Comparison of ENCODE assay signal across 8 mouse cellular contexts in genomic region chr17:74431481-74431880, GRCm38 (mm10). TPM values are rescaled to one million over a fixed set of nuclear protein-coding genes. Genes with fewer than 3 reads are reported as not detected.
DNase-seq lines count a peak whose midpoint lies in the region; ATAC-seq and TF ChIP-seq lines count a peak whose summit lies in the region.

No protein-coding gene starts in this region.

- no peaks in the 10 kb centered on the region for H3K27me3 ChIP-seq in intestine, embryonic 16.5 days (replicated peaks; ENCODE audit: control insufficient read depth, insufficient read depth, low read length)
- H3K27me3 ChIP-seq in intestine, embryonic 15.5 days (replicated peaks), result no peaks in the 10 kb centered on the region
- no peaks in the 10 kb centered on the region for H3K27me3 ChIP-seq in E14TG2a.4 (ENCODE audit: insufficient read depth, low read length)
- H3K27me3 ChIP-seq in liver, embryonic 12.5 days (replicated peaks), result no peaks in the 10 kb centered on the region

- TF ChIP-seq CTCF in E14TG2a.4 (conservative IDR thresholded peaks at IDR 0.05; ENCODE audit: low read length), result peak; percentile 14

- H3K9ac ChIP-seq in intestine, embryonic 16.5 days (ENCODE audit: low read depth, low read length), result no peak overlapping the region
- no peak overlapping the region for H3K9ac ChIP-seq in intestine, embryonic 15.5 days
- H3K9ac ChIP-seq in liver, embryonic 12.5 days, result no peak overlapping the region

- WGBS in intestine, embryonic 16.5 days, result 73% methylated on average over 13 of the region's 13 CpGs
- WGBS in intestine, embryonic 15.5 days, result 59% methylated on average over 13 of the region's 13 CpGs
- WGBS in liver, embryonic 12.5 days (ENCODE audit: insufficient replicate concordance), result 68% methylated on average over 13 of the region's 13 CpGs

- H3K4me1 ChIP-seq in intestine, embryonic 16.5 days (ENCODE audit: control insufficient read depth, insufficient read depth, low read length), result no peaks in the 10 kb centered on the region
- H3K4me1 ChIP-seq in intestine, embryonic 15.5 days (replicated peaks), result no peaks in the 10 kb centered on the region
- peaks cover 48% of the 10 kb centered on the region for H3K4me1 ChIP-seq in E14TG2a.4 (replicated peaks; ENCODE audit: low read depth, low read length)
- no peaks in the 10 kb centered on the region for H3K4me1 ChIP-seq in brown adipose tissue, adult 24 weeks (ENCODE audit: control insufficient read depth, insufficient read depth, insufficient read length, low read length)
- 0 out of 2 replicates have a peak, but pooled peaks cover 11% of the 10 kb centered on the region for H3K4me1 ChIP-seq in liver, embryonic 12.5 days

- H3K27ac ChIP-seq in intestine, embryonic 16.5 days (ENCODE audit: low read length), result no peak overlapping the region
- H3K27ac ChIP-seq in intestine, embryonic 15.5 days, result no peak overlapping the region
- H3K27ac ChIP-seq in brown adipose tissue, adult 24 weeks (replicated peaks; ENCODE audit: low read depth, low read length), result peak overlapping the region; percentile 48; the same call in 1 of the 2 replicates
- H3K27ac ChIP-seq in liver, embryonic 12.5 days, result no peak overlapping the region

- no peak overlapping the region for H3K4me2 ChIP-seq in intestine, embryonic 16.5 days (ENCODE audit: low read depth, low read length)
- H3K4me2 ChIP-seq in intestine, embryonic 15.5 days (replicated peaks), result no peak overlapping the region
- no peak overlapping the region for H3K4me2 ChIP-seq in liver, embryonic 12.5 days

- no peaks in the 10 kb centered on the region for H3K9me3 ChIP-seq in intestine, embryonic 16.5 days (ENCODE audit: control insufficient read depth, low read length)
- H3K9me3 ChIP-seq in intestine, embryonic 15.5 days, result no peaks in the 10 kb centered on the region
- no peaks in the 10 kb centered on the region for H3K9me3 ChIP-seq in E14TG2a.4 (ENCODE audit: low read length)
- H3K9me3 ChIP-seq in liver, embryonic 12.5 days (replicated peaks), result no peaks in the 10 kb centered on the region

- H3K4me3 ChIP-seq in intestine, embryonic 16.5 days (ENCODE audit: low read length), result no peak overlapping the region
- no peak overlapping the region for H3K4me3 ChIP-seq in intestine, embryonic 15.5 days (replicated peaks)
- H3K4me3 ChIP-seq in E14TG2a.4 (replicated peaks; ENCODE audit: low read length), result no peak overlapping the region
- no peak overlapping the region for H3K4me3 ChIP-seq in brown adipose tissue, adult 24 weeks (ENCODE audit: insufficient read depth, low read depth, low read length)
- no peak overlapping the region for H3K4me3 ChIP-seq in liver, embryonic 12.5 days

- H3K36me3 ChIP-seq in intestine, embryonic 16.5 days (ENCODE audit: control insufficient read depth, insufficient read depth, low read length), result peaks cover 2% of the 10 kb centered on the region; the same call in 1 of the 2 replicates
- H3K36me3 ChIP-seq in intestine, embryonic 15.5 days, result peaks cover 5% of the 10 kb centered on the region; the same call in 1 of the 2 replicates
- H3K36me3 ChIP-seq in E14TG2a.4 (ENCODE audit: insufficient read depth, low read length), result peaks cover 11% of the 10 kb centered on the region
- H3K36me3 ChIP-seq in liver, embryonic 12.5 days, result peaks cover 19% of the 10 kb centered on the region

- DNase-seq in gastrocnemius, adult 18-20 months (ENCODE audit: low spot score), result no peak
- no peak for DNase-seq in left cerebral cortex, adult 18-20 months (ENCODE audit: low spot score in 2 of 2)
- DNase-seq in B cell, adult 2 months, result no peak

- ATAC-seq in intestine, embryonic 16.5 days, result peak; percentile 37
- ATAC-seq in intestine, embryonic 15.5 days, result no peak
- ATAC-seq in liver, embryonic 12.5 days, result peak; percentile 40

RNA-seq across cellular contexts. Expression of gene Nlrc4, which starts 27.5 kb away (rescaled TPM):
- 8.6 and 9.5 TPM in 2 replicates for polyA plus RNA-seq in intestine, embryonic 16.5 days (2015; fragmentation: Nextera tagmentation; extraction: Ambion mirVana)
- polyA plus RNA-seq in intestine, embryonic 15.5 days (2015; fragmentation: Nextera tagmentation; extraction: Ambion mirVana), result 7.1 and 7.3 TPM in 2 replicates
- not detected in 2 replicates for polyA plus RNA-seq in brown adipose tissue, adult 24 weeks (2012; ENCODE audit: insufficient read depth, insufficient read length, missing spikeins)
- 0.26 and 0.33 TPM in 2 replicates for polyA plus RNA-seq in liver, embryonic 12.5 days (2016; fragmentation: Nextera tagmentation; extraction: Ambion mirVana)
- total RNA-seq in gastrocnemius, adult 18-20 months (2021), result under 1 TPM in 1 of 2 experiments, not detected in 1; 0.09 TPM
- under 1 TPM; 0.19 to 0.35 TPM for total RNA-seq in left cerebral cortex, adult 18-20 months (2021)

RNA-seq across cellular contexts. Expression of gene Slc30a6, which starts 36.1 kb away (rescaled TPM):
- polyA plus RNA-seq in intestine, embryonic 16.5 days (2015; fragmentation: Nextera tagmentation; extraction: Ambion mirVana), result 43.0 and 45.9 TPM in 2 replicates
- polyA plus RNA-seq in intestine, embryonic 15.5 days (2015; fragmentation: Nextera tagmentation; extraction: Ambion mirVana), result 39.7 and 41.2 TPM in 2 replicates
- polyA plus RNA-seq in brown adipose tissue, adult 24 weeks (2012; ENCODE audit: insufficient read depth, insufficient read length, missing spikeins), result 10.6 and 12.0 TPM in 2 replicates
- polyA plus RNA-seq in liver, embryonic 12.5 days (2016; fragmentation: Nextera tagmentation; extraction: Ambion mirVana), result 22.0 and 22.4 TPM in 2 replicates
- 1 to 10 TPM; 5.8 to 6.0 TPM for total RNA-seq in gastrocnemius, adult 18-20 months (2021)
- 10 to 100 TPM; 11.8 to 15.2 TPM for total RNA-seq in left cerebral cortex, adult 18-20 months (2021)

RNA-seq across cellular contexts. Expression of gene Yipf4, which starts 57.8 kb away (rescaled TPM):
- 59.1 and 61.4 TPM in 2 replicates for polyA plus RNA-seq in intestine, embryonic 16.5 days (2015; fragmentation: Nextera tagmentation; extraction: Ambion mirVana)
- 62.6 and 74.2 TPM in 2 replicates for polyA plus RNA-seq in intestine, embryonic 15.5 days (2015; fragmentation: Nextera tagmentation; extraction: Ambion mirVana)
- 68.4 and 72.0 TPM in 2 replicates for polyA plus RNA-seq in brown adipose tissue, adult 24 weeks (2012; ENCODE audit: insufficient read depth, insufficient read length, missing spikeins)
- polyA plus RNA-seq in liver, embryonic 12.5 days (2016; fragmentation: Nextera tagmentation; extraction: Ambion mirVana), result 63.2 and 64.7 TPM in 2 replicates
- total RNA-seq in gastrocnemius, adult 18-20 months (2021), result 10 to 100 TPM; 26.3 to 28.4 TPM
- total RNA-seq in left cerebral cortex, adult 18-20 months (2021), result 10 to 100 TPM; 72.8 to 83.4 TPM
